Mouse (Mus musculus) lung, embryonic 14.5 days (tissue): ENCODE data around the gene Kctd6. TPM values are rescaled to one million over a fixed set of nuclear protein-coding genes. Genes with fewer than 3 reads are reported as not detected.

ENCODE experiments used
- ATAC-seq: fragments of 200-750 bp; cut with Nextera tagmentation; 2 replicates; pipeline ENCODE4 v1.8.0; 2017; ENCODE audit warnings: mild to moderate bottlenecking, moderate TSS enrichment, moderate library complexity; ENCODE audit not compliant: insufficient read depth
- DNase-seq: peaks from one replicate; pipeline ENCODE4 v3.0.0-alpha.2; 2015
- H3K27ac ChIP-seq: fragments of 300-500 bp; sonication (generic); 2 replicates; pipeline ENCODE4 v1.5.1; 2014; ENCODE audit warnings: low read depth, mild to moderate bottlenecking, moderate library complexity
- H3K27me3 ChIP-seq: fragments of 300-500 bp; sonication (generic); 2 replicates; pipeline ENCODE4 v1.6.1; 2014; ENCODE audit warnings: low read length, control low read depth; ENCODE audit not compliant: insufficient read depth
- H3K36me3 ChIP-seq: fragments of 300-500 bp; sonication (generic); 2 replicates; pipeline ENCODE4 v1.6.1; 2014; ENCODE audit warnings: control low read depth; ENCODE audit not compliant: insufficient read depth
- H3K4me1 ChIP-seq: fragments of 300-500 bp; sonication (generic); 2 replicates; pipeline ENCODE4 v1.6.1; 2014; ENCODE audit warnings: antibody characterized with exemption, control low read depth; ENCODE audit not compliant: insufficient read depth
- H3K4me2 ChIP-seq: fragments of 300-500 bp; sonication (generic); 2 replicates; pipeline ENCODE4 v1.6.1; 2014; ENCODE audit warnings: mild to moderate bottlenecking
- H3K4me3 ChIP-seq: fragments of 300-500 bp; sonication (generic); 2 replicates; pipeline ENCODE4 v1.5.1; 2014; ENCODE audit warnings: low read depth, low read length
- H3K9ac ChIP-seq: fragments of 300-500 bp; sonication (generic); 2 replicates; pipeline ENCODE4 v1.6.1; 2014
- H3K9me3 ChIP-seq: fragments of 300-500 bp; sonication (generic); 2 replicates; pipeline ENCODE4 v1.6.1; 2016; ENCODE audit warnings: low read depth, low read length, control low read depth
- CTCF ChIP-seq: IDR thresholded peaks from 2 replicates; pipeline ENCODE4 v1.5.1; 2016; ENCODE audit warnings: antibody characterized with exemption, low read depth
- WGBS: fragments of 180-500 bp; shearing (Covaris S2); extraction: QIAGEN DNeasy Blood & Tissue Kit; methylation state at CpG from one replicate; pipeline ENCODE4 v1.1.7; 2014; 5-methylcytosine and 5-hydroxymethylcytosine counted together
- polyA plus RNA-seq: library from polyadenylated mRNA; unstranded; fragments of >200 nt; fragmentation: Nextera tagmentation; extraction: Ambion mirVana; gene quantifications from 2 replicates; pipeline ENCODE4 v1.2.1, GENCODE M21; 2014

The Kctd6 gene
- polyA plus RNA-seq, 1 experiment from 2014 or later = 16.6 TPM

DNA sequence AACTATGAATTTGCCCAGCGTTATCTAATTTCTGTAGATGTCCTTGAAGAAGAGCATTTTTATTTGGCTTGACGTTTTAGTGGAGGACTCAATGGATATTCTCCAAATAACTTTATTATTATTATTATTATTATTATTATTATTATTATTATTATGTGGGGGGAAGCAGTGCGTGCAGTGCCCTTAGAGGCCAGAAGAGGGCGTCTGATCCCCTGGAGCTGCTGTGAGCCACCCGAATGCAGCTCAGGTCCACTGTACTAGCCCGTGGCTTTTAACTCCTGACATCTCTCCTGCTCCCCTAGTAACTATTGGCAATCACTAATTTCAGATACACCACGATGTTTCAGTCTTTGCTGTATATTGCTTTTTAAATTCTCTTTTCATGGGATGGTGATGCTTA, 6.4 kb downstream of the Kctd6 start:
- Histone ChIP-seq H3K4me2 (no peak overlapping the region), H3K36me3 (peaks cover 10% of the 10 kb centered on the region; the same call in 1 of the 2 replicates), H3K9me3 (no peaks in the 10 kb centered on the region), H3K4me1 (no peaks in the 10 kb centered on the region), H3K9ac (no peak overlapping the region), H3K27me3 (no peaks in the 10 kb centered on the region), H3K4me3 (no peak overlapping the region), H3K27ac (no peak overlapping the region)
- peak; percentile 49 for TF ChIP-seq CTCF
- no peak for ATAC-seq
- DNase-seq = no peak
- 66% methylated on average over 7 of the region's 7 CpGs for WGBS

DNA sequence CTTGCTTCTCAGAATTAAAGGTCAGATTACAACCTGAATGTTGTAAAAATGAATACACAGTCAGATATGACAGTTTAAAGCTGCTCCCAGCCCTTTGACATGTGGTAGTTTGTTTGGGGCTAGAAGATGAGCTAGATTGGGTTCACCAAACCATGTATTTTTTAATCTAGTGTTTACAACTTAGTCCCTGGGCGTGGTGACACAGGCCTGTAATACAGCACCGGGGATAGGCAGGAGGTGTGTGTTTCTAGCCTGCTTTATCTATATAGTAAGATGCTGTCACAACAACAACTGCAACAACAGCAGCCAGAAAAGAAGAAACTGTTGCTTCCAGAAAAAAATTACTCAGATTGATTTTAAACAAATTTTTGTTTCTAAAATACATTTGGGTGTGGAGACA, 7.0 kb downstream of the Kctd6 start:
- 78% methylated on average over 2 of the region's 2 CpGs for WGBS
- Histone ChIP-seq H3K27ac (no peak overlapping the region), H3K9me3 (no peaks in the 10 kb centered on the region), H3K36me3 (peaks cover 10% of the 10 kb centered on the region; the same call in 1 of the 2 replicates), H3K4me3 (no peak overlapping the region), H3K9ac (no peak overlapping the region), H3K4me2 (no peak overlapping the region), H3K27me3 (no peaks in the 10 kb centered on the region), H3K4me1 (no peaks in the 10 kb centered on the region)
- TF ChIP-seq CTCF = no peak
- ATAC-seq = no peak
- no peak for DNase-seq

DNA sequence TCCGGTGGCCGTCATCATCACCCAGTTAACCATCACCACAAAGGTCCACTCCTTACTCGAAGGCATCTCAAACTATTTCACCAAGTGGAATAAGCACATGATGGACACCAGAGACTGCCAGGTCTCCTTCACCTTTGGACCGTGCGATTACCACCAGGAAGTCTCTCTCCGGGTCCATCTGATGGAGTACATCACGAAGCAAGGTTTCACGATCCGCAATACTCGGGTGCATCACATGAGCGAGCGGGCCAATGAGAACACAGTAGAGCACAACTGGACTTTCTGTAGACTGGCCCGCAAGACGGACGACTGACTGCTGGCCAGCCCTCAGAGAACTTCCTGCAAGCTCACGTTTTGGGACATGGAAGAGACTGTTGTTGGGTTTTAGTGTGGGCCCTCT, 8.6 kb downstream of the Kctd6 start:
- Histone ChIP-seq H3K36me3 (peaks cover 10% of the 10 kb centered on the region; the same call in 1 of the 2 replicates), H3K9ac (no peak overlapping the region), H3K27me3 (no peaks in the 10 kb centered on the region), H3K27ac (no peak overlapping the region), H3K4me3 (no peak overlapping the region), H3K4me1 (no peaks in the 10 kb centered on the region), H3K4me2 (no peak overlapping the region), H3K9me3 (no peaks in the 10 kb centered on the region)
- TF ChIP-seq CTCF = no peak
- no peak for DNase-seq
- WGBS = 93% methylated on average over 16 of the region's 16 CpGs
- no peak for ATAC-seq

GRCm38 (mm10) chr14:8223506-8224293, 9.8 kb downstream of the Kctd6 start:
- no peaks in the 10 kb centered on the region for H3K4me1 ChIP-seq
- no peaks in the 10 kb centered on the region for H3K9me3 ChIP-seq
- H3K27ac ChIP-seq = no peak overlapping the region
- H3K4me3 ChIP-seq = no peak overlapping the region
- DNase-seq = no peak
- no peak for ATAC-seq
- WGBS = 85% methylated on average over 10 of the region's 10 CpGs
- no peak overlapping the region for H3K9ac ChIP-seq
- no peaks in the 10 kb centered on the region for H3K27me3 ChIP-seq
- no peak for TF ChIP-seq CTCF
- no peak overlapping the region for H3K4me2 ChIP-seq
- peaks cover 10% of the 10 kb centered on the region; the same call in 1 of the 2 replicates for H3K36me3 ChIP-seq

DNA sequence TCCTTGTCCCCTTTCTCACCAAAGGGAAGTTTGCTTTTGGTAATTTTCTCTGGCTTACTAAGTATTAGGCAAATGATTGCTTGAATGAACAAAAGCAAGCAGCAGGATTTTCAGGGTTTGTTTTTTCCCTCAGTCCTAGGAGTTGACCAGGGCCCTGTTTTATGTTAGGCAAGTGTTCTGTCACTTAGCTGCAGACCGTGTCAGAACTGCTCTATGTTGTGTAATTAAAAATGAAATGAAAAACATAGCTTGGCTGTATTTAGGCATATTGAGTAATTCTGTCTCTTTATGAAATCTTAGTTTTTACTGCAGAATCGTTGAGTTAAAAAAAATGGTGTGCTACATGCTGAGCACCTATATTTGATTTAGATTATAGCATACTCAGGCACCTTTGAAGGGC, 10.9 kb downstream of the Kctd6 start:
- Histone ChIP-seq H3K27ac (no peak overlapping the region), H3K4me1 (no peaks in the 10 kb centered on the region), H3K4me3 (no peak overlapping the region), H3K9me3 (no peaks in the 10 kb centered on the region), H3K36me3 (peaks cover 10% of the 10 kb centered on the region; the same call in 1 of the 2 replicates), H3K4me2 (no peak overlapping the region), H3K27me3 (no peaks in the 10 kb centered on the region), H3K9ac (no peak overlapping the region)
- WGBS = 73% methylated on average over 2 of the region's 2 CpGs
- TF ChIP-seq CTCF = no peak
- DNase-seq (no peak), ATAC-seq (no peak)

DNA sequence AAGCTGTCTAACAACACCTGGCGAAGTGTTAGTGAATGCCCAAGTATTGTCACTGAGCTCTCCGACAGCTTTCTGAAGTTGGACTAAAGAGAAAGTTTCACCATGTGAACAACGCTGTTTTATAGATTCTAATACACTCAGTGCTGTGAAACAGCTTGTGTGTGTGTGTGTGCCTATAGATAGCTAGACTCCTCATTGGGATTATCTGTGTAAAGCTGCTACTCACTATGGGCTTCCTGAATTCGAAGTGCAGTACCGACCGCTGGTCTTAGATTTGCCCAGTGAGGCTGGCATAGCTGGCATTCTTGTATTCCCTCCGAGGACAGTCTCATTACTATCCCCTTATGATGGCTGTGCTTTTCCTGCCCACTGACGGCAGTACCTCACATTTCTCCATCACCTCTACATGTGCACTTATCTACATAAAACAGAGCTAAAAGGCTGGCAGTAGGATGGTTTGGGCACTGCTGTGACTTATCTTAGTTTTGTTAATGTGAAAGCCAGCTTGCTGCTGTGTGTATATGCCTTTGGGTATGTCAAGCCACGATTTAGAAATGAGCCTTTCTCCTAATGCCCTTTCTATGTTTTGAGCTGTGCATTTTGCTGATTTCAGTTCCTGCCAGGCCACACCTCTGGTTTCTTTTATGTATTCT, 15.6 kb downstream of the Kctd6 start:
- no peaks in the 10 kb centered on the region for H3K4me1 ChIP-seq
- TF ChIP-seq CTCF = no peak
- no peaks in the 10 kb centered on the region for H3K36me3 ChIP-seq
- DNase-seq = no peak
- ATAC-seq = no peak
- H3K27me3 ChIP-seq = no peaks in the 10 kb centered on the region
- H3K9me3 ChIP-seq = no peaks in the 10 kb centered on the region
- H3K27ac ChIP-seq = no peak overlapping the region
- H3K9ac ChIP-seq = no peak overlapping the region
- no peak overlapping the region for H3K4me2 ChIP-seq
- WGBS = 69% methylated on average over 9 of the region's 9 CpGs
- no peak overlapping the region for H3K4me3 ChIP-seq

- H3K9me3 ChIP-seq = no peaks in the 10 kb centered on the region
- H3K27me3 ChIP-seq = no peaks in the 10 kb centered on the region
- H3K4me2 ChIP-seq = no peak overlapping the region
- ATAC-seq = no peak
- H3K4me3 ChIP-seq = no peak overlapping the region
- TF ChIP-seq CTCF = no peak
- no peak for DNase-seq
- 83% methylated on average over 6 of the region's 6 CpGs for WGBS
- H3K4me1 ChIP-seq = no peaks in the 10 kb centered on the region
- no peaks in the 10 kb centered on the region for H3K36me3 ChIP-seq
- H3K27ac ChIP-seq = no peak overlapping the region
- H3K9ac ChIP-seq = no peak overlapping the region
Observed at GRCm38 (mm10) chr14:8232155-8232910, 18.4 kb downstream of the Kctd6 start.
